Comparison of ENCODE assay signal across 12 mouse cellular contexts in the genomic region with DNA sequence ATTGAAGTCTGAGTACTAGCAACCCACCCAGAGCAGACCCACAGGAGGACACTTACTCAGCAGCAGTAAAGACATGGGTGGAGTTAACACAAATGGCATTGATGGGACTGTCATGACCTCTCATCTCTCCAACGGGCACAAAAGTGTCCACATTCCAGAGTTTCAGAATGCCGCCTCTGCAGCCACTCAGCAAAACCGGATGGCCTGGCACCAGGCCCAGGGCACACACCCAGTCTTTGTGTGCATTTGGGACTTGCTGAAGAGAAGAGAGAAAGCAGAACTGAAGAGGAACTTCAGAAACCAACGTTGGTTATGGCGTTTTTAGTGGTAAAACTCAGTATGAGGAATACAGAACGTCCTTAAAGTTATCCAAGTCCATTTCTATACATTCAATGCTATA.
DNase-seq lines count a peak whose midpoint lies in the region; ATAC-seq lines count a peak whose summit lies in the region.
"Had no signal": no experiment of that assay in that cellular context is flagged by ENCODE, and none has a peak within 500 bp of the region (broad histone marks: within the 10 kb centered on the region; RNA-seq: fewer than 3 reads in every experiment).

No protein-coding gene starts in this region.

- no peaks in the 10 kb centered on the region for H3K9me3 ChIP-seq in hindbrain, embryonic 12.5 days (replicated peaks)
- H3K9me3 ChIP-seq: embryonic facial prominence, embryonic 15.5 days had no signal

- H3K4me1 ChIP-seq in hindbrain, embryonic 12.5 days, result no peaks in the 10 kb centered on the region

- peaks cover 56% of the 10 kb centered on the region for H3K36me3 ChIP-seq in hindbrain, embryonic 12.5 days

- peak; percentile 20 to 46 for DNase-seq in cerebellum, postnatal 25 days
- no peak for DNase-seq in cerebellum, adult 9-11 months
- peak; percentile 12 for DNase-seq in ovary, postnatal 36 days (ENCODE audit: low spot score)
- DNase-seq in ovary, adult 18-20 months (ENCODE audit: low spot score), result no peak
- DNase-seq in heart, postnatal 14 days, result peak; percentile 25 to 40
- peak; percentile 36 for DNase-seq in skeletal muscle tissue, adult 2 months (ENCODE audit: low read depth, low spot score)
- no peak for DNase-seq in frontal cortex, postnatal 10 days (ENCODE audit: low spot score in 2 of 2)
- DNase-seq: liver, postnatal 0 days had no signal

- no peaks in the 10 kb centered on the region for H3K27me3 ChIP-seq in hindbrain, embryonic 12.5 days
- H3K27me3 ChIP-seq: embryonic facial prominence, embryonic 15.5 days had no signal

- WGBS in hindbrain, embryonic 12.5 days, result 86% methylated on average over 6 of the region's 6 CpGs

- intact Hi-C loops in heart, postnatal 14 days (cut with DNase I), result no loop called here

- no peak overlapping the region for H3K27ac ChIP-seq in hindbrain, embryonic 12.5 days
- H3K27ac ChIP-seq: embryonic facial prominence, embryonic 15.5 days had no signal

- no peak overlapping the region for H3K4me3 ChIP-seq in hindbrain, embryonic 12.5 days
- H3K4me3 ChIP-seq: embryonic facial prominence, embryonic 15.5 days had no signal

- no peak overlapping the region for H3K4me2 ChIP-seq in hindbrain, embryonic 12.5 days (replicated peaks)
- H3K4me2 ChIP-seq: embryonic facial prominence, embryonic 15.5 days had no signal

- H3K9ac ChIP-seq in hindbrain, embryonic 12.5 days, result no peak overlapping the region
- H3K9ac ChIP-seq: embryonic facial prominence, embryonic 15.5 days; liver, postnatal 0 days had no signal

- ATAC-seq in hindbrain, embryonic 12.5 days (ENCODE audit: low FRiP score), result no peak
- ATAC-seq: CD4-positive, CD25-positive, alpha-beta regulatory T cell, adult 4 months; intestine, embryonic 16.5 days; liver, postnatal 0 days had no signal

Comparison
In these comparisons a context has a peak if more than half of its experiments do, and no peak if none do; other contexts are left out.
1. DNase-seq: peak in cerebellum, postnatal 25 days (2 of 2), ovary, postnatal 36 days (single experiment), heart, postnatal 14 days (2 of 2) and skeletal muscle tissue, adult 2 months (single experiment); none in cerebellum, adult 9-11 months (single experiment), ovary, adult 18-20 months (single experiment) and frontal cortex, postnatal 10 days (0 of 2).